Mouse (Mus musculus): ENCODE data around the gene Ap1m1.
A peak's percentile ranks its signal among the peaks of the same experiment; 100 is the strongest.

Ap1m1 gene

DNA sequence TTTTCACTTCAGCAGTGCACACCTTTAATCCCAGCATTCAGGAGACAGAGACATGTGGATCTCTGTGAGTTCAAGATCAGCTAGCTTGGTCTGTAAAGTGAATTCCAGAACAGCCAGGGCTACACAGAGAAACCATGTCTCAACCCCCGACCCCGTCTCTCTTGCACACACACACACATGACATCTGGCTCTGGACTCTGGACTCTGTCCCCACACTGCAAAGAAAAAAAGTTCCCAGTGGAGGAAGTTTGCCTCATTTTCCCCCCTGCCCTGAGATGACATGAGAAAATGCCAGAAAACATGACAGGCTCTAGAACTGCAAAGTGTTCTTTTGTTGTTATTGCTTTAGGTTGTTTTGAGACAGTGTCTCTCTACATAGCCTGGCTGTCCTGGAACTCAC, 20.0 kb downstream of the Ap1m1 start:
- DNase-seq (ENCODE audit: low spot score): no peak

DNA sequence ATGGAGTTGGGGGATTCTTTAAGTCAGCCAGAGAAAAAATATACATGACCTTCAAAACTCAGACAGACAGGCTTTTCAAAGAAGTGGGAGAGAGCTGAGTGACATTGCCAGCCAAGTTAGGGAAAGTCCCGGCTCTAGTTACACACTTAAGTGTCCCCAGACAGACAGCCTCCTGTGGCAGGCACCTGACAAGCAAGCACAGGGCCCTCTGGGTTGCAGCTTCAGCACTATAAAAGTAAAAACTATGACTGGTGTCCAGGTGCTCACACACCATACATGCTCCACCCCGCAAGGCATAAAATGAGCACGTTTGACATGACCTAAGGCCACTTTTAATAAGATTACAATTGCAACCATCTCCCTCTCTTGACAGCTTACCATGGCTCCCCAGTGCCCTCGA, 20.8 kb downstream of the Ap1m1 start:
- DNase-seq (ENCODE audit: low spot score): no peak

DNA sequence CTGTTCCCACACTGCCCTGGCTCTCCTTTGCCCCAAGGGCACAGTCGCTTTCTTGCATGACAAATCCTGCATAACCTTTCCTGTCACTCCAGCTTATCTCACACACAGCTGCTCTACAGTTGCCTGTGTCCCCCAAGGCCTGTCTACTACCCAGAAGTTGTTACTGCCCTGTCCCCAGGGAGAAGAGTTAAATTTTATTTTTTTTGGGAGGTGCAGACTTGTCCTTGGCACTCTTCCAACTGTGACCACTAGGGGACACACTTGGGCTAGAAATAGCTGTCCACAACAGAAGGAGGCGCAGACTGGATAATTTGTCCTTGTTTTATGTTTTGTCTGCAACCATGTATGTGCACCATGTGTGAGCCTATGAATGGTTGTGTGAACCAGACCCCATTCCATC, 21.2 kb downstream of the Ap1m1 start:
- peak; percentile 43 for DNase-seq (ENCODE audit: low spot score)

DNA sequence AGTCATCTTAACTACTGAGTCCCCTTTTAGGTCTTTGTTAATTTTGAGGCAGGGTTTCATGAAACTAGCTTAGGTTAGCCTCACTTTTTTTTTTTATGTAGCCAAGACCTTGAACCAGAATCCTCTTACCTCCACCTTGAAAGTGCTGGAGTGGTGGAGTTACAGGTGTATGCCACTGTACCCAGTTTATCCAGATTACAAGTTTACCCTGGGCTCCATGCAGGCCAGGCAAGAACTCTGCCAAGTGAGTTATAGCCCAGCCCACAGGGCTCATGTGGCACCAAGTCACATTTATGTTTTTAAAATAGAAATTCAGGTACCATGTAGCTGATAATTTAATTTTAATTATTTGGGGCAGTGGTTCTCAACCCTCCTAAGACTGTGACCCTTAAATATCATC, 21.6 kb downstream of the Ap1m1 start:
- DNase-seq (ENCODE audit: low spot score): no peak

DNA sequence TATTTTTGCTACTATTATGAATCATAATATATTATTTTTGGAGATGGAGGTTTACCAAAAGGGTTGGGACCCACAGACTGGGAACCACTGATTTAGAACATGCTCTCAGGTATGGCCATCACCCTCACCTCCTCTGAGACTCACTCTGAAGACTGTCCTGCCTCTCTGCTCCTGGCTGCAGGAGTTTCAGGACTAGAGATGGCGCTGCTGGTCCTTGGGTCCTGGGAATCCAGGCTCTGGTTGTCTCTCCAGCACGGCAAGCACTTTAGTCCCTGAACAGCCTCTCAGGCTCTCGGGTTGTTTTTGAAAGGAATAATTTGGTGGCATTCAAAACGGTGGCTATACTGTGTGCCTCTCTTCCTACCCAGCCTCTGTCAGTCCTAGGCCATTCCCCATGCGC, 22.1 kb downstream of the Ap1m1 start:
- no peak for DNase-seq (ENCODE audit: low spot score)

DNA sequence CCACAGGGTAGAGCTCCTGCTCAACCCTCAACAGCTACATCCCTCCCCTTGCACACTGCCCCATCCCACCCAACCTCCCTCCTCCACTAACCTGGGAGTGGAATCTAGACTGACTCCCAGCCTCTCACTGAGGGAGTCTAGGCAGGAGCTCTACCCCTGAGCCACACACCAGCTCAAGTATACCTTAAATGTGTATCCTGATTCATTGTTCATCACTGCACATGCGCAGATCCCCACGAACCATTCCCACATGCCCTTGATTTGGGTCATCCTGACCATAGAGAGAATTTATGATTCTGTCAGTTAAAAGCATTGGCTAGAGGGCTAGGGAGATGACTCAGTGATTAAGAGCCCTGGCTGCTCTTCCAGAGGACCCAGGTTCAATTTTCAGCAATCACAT, 22.9 kb downstream of the Ap1m1 start:
- DNase-seq (ENCODE audit: low spot score): no peak

DNA sequence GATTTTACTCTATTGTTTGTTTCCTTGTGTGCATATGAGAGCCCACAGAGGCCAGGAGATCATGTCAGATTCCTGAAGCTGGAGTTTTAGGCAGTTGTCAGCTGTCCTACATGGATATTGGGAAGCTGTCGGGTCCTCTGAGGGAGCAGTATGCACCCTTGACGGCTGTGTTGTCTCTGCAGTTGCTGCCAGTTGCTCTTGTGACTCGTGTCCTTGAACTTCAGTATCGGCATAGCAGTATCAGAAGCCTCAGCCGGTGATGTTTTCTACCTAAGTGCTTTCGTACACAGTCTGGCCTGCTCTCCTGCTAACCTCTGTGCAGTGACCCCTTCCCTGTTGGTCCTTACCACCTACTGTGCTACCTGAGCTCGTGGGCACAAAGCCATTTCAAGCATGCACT, 23.6 kb downstream of the Ap1m1 start:
- no peak for DNase-seq (ENCODE audit: low spot score)

DNA sequence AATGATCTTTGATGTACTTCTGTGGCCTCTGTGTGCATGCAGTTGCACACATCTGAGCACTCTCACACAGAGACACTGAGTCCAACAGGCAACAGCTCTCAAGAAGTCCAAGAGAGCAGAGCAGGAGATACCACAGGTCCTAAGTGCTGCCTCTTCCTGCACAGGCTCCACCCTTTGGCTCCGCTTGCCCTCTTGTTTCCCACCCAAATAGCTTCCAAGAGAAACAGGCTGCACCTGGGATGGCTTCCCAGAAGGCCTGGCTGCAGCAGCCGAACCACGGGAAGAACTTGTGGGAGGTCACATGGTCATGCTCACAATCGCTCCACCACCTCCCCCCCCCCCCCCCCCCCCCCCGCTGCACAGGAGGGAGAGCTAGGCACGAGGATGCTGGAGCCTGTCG, 25.5 kb downstream of the Ap1m1 start:
- DNase-seq (ENCODE audit: low spot score): peak; percentile 33

DNA sequence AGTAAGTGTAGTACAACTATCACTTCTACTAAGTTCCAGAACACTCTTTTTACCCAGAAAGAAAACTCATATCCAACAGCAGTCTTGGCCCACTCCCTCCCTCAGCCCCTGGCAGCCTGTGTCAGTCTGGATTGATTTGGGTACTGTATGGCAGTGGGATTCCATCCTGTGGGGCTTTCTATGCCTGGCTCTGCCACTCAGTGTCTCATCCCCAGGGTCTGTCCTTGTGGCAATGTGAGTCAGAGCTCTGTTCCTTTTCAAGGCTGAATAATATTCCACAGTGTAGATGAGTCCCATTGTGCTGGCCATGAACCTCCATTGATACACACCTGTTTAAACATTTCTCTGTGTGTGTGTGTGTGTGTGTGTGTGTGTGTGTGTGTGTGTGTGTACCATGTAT, 26.9 kb downstream of the Ap1m1 start:
- DNase-seq (ENCODE audit: low spot score): no peak

DNA sequence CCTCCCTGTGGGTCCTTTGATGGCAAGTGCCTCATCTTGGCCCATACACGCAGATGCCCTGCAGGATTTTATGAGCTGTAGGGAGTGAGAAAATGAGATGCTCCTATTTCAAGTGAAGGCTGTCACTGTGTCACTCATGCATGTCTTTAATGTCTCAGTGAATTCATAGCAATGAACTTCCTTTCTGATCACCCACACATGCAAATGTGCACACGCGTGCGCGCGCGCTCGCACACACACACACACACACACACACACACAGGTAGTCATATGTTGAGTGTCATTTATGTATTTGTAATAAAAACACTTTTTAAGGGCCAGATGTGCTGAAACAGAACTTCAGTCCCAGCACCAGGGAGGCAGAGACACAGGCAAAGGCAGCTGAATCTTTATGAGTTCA, 27.3 kb downstream of the Ap1m1 start:
- DNase-seq (ENCODE audit: low spot score): no peak

DNA sequence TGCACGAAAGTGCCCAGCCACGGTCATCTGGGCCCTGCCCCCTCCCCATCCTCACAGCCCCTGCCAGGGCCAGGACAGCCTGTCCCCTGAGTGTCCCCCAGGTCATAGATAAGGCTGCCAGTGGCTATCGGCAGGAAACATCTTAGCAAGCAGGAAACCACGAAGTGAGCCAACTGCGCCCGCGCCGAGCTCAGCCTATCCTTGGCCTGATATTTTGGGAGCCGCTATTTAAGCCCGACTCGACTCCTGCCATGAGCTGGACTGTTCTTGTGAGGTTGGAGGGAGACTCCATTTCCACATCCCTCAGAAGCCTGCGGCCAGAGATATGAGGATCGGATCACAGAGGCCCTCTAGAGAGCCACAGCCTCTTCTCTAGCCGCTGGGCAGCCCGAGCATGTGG, 28.5 kb downstream of the Ap1m1 start:
- peak; percentile 46 for DNase-seq (ENCODE audit: low spot score)

DNA sequence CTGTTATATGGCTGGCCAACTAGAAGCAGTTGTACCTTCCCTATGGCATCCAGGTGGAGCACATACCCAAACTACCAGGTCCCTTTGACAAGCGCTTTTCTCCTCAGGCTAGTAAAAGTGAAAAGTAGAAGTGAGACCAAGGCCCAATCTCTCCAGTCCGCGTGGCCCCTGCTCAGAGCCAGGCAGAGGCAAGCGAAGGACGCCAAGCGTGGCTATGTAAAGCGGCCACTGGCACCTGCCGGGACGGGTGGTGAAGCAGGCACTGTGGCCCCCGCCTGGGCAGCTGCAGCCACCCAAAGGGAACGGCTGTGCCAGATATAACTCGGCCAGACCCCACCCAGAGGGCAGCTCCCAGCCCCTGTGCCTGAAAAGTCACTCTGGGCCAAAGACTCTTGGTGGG, 30.8 kb downstream of the Ap1m1 start:
- DNase-seq (ENCODE audit: low spot score): no peak

DNA sequence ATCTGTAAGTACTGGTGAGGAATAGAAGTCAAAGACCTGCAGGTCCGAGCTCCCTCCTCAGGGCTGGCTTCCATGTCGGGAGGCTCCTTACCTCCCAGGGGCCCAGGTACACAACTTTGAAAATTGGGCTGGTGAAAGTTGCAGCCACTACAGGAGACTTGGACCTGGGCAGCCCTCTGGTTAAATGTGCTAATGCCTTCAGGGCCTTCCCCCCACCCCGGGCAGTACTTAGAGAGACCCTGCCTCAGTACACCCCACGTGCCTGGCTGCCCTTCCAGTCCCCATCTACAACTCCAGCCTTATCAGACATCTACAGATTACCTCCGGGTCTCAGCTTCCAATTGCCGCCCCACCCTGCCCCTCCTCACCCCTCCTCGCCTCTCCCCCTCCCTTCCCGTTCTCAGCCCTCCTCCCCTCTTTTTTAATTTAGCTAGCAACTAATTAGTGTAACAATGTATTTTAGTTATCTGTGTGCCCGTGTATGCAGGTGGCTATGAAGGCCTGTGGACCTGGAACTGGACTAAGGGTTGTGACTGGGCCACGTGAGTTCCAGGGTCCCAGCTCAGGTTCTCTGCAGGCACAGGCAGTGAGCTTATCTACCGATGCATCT, 31.3 kb downstream of the Ap1m1 start:
- DNase-seq (ENCODE audit: low spot score): no peak

DNA sequence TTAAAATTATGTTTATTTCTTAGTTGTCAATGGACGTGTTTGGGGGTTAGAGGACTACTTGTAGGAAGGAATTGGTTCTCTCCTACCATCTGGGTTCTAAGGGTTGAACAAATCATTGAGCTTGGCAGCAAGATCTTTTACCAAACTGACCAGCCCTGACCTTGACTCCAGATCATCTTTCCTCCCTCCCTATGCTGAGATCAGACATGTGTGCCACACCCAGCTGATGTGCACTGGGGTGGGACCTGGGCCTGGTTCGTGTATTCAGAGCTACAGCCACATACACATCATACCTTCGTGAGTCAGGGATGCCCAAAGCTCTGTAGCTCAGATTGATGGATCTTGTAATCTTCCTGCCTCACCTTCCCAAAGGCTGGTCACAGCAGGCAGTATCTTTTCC, 31.9 kb downstream of the Ap1m1 start:
- no peak for DNase-seq (ENCODE audit: low spot score)

DNA sequence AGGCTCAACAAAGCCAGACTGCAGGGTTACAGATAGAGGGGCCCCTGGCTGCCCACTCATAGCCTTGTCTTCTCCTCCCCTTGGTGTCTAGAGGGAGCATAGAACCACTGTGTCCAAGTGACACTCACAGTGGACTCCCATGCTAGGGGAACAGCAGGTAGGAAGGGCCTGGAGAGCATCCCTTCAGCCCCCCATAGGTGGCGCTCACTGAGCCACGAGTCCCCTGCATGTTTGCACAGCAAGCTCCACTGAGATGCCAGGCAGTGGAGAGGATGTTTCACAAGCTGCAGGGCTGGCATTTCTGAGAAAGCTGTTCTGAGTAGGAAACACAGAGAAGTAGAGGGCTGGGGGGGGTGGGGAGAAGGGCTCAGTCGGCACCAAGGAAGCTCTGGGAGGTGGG, 32.5 kb downstream of the Ap1m1 start:
- DNase-seq (ENCODE audit: low spot score): peak; percentile 73

DNA sequence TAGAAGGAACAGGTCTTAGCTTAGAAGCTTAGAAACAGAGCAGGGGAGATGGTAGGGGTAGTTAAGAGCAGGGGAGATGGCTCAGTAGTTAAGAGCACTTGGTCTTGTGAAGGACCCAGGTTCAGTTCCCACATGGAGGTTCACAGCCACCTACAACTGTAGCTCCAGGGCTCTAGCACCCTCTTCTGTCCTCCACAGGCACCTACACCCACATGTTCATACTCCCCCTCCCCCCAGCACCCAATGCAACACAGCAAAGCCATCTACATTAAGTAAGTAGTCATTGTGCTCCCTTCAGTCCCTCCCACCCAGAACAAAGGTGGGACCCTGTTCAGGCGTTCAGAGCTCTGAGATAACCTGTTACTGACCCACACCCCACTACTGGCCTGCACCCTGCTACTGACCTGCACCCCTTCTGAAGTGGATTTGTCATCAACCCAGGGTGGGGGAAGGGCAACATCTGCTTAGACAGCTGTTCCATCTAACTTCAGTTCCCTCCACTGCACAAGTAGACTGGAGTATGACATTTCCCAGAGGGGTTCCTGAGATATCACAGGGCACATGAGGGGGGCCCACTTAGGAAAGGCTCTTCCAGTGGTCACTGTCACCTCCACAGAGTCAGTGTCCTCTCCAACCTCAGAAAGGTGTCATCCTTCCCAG, 33.4 kb downstream of the Ap1m1 start:
- no peak for DNase-seq (ENCODE audit: low spot score)

DNA sequence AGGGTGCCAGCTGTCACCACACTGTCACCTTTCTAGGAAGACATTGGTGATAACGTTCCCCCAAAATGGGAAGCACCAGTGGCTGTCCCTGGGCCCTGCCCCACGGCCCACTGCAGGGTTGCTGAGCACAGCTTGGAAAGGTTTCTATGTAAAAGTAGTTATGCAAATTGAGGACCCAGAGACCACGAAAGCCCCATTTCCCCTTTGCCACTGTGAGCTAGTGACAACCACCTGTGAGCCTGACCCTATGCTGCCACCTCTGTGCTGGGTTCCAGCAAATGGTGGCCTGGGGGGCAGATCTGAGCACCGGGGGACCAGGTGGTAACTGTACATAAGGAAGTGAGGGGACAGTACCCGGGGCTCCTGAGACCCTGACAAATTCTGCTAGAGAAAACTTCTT, 34.0 kb downstream of the Ap1m1 start:
- DNase-seq (ENCODE audit: low spot score): no peak

DNA sequence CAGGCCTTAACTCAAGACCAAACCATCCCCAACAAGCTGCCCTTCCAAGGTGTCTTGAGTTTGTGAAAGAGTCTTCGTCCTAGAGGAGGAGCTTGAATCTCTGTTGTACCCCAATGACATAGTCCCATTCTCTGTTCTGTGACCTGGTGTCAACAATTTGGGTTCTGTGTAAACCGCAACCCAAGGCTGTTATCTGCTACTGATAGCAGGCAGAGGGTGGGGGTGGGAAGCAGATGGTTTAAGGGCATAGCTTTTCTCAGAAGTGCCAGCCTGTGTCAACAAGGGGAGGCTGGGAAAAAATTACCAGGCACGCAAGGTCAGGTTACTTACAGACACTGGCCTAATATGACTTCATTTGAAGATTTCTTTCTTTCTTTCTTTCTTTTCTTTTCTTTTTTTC, 37.4 kb downstream of the Ap1m1 start:
- no peak for DNase-seq (ENCODE audit: low spot score)

DNA sequence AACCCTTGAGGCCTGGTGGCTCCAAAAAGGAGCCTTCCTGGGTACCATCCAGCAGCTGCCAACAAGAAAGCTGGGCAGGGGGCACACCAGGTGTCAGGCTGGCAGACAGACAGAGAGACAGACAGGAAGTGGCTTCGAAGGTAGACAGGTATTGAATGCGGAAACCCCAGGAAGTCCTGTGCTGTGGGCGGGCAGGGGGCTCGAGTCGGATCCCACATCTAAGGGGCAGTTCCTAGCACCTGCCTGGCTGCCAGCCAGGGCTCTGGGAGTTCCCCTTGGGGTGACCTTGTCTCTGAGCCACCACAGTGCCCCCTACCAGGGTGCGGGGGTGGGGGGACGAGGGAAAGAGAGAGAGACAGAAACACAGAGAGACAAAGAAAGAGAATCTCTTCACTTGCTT, 39.3 kb downstream of the Ap1m1 start:
- DNase-seq (ENCODE audit: low spot score): no peak

DNA sequence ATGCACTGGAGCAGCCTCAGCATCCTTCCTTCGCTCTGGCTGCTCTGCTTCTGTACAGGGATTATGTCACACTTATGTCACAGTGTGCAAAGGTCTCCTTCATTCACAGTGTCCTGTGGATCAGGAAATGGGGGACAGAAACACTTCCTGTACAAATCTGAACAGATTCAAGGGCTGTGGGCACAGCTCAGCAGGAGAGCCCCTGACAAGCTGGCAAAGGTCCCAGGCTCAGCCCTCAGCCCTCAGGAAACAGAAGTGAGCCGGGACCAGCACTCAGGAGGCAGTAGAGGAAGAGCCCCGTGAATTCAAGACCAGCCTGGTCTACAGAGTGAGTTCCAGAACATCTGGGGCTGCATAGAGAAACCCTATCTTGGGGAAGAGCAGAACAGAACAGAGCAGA, 41.8 kb downstream of the Ap1m1 start:
- DNase-seq (ENCODE audit: low spot score): no peak

DNA sequence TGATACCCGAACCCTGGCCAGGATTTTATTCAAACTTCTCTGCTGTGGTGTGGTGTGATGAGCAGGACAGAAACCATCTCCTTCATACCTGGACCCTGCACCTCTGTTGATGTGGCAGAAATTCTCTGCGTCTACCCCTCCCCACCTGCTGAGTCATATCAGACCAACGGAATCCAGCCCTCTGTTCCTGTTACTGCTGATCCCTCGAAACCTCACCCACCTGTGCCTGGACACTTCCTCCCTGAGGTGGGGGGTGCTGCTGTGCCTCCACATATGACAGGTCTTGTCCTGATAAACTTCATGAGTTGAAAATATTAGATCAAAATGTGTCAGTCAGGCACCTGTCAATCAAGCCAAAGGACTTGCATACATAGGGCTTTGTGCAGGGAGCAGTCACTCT, 45.5 kb downstream of the Ap1m1 start:
- DNase-seq (ENCODE audit: low spot score): no peak

DNA sequence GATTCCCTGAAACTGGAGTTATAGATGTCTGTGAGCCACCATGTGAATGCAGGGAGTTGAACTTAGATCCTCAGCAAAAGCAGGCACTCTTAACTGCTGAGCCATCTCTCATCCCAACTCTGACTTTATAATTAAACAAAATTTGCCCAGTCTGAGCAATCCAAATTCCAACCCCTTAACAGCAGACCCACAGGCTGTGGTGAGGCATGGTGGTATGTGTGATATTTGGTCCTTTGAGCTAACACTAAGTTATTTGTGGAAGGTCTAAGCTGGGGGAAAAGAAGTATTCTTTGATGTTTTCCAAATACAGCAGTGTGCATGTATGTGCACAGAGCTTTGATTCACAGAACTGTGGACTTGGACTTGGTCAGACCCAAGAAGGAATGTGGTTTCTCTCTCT, 49.2 kb downstream of the Ap1m1 start:
- DNase-seq (ENCODE audit: low spot score): no peak

DNA sequence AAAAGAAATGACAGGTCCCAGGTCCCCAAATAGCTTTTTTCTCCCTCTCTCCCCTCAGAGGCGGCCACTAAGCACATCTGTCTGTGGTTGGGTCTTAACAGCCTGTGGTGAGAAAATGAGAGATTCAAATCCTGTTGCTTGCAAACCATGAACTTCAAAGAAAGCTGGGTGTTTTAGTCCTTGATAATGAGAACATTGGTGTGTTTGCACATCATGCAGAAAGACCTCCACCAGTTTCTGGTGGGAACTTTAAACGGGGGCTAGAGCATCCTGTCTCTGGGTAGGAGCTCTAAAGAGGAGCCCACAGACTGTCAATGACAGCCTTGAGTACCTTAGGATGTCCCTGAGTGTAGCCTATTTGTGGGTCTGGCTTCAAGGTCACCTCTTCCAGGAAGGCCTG, 51.3 kb downstream of the Ap1m1 start:
- DNase-seq (ENCODE audit: low spot score): no peak

DNA sequence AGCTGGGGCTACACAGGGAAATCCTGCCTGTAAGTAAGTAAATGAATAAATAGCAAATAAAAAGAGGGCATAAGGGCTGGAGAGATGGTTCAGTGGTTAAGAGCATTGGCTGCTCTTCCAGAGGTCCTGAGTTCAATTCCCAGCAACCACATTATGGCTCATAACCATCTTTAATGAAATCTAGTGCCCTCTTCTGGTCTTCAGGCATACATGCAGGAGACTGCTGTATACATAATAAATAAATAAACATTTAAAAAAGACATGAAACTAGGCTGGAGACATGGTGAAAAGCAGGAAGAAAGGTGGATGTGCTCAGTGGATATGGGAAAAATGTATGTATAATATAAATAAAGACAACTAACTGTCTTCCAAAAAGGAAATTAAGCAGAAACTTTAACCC, 53.5 kb downstream of the Ap1m1 start:
- DNase-seq (ENCODE audit: low spot score): no peak

DNA sequence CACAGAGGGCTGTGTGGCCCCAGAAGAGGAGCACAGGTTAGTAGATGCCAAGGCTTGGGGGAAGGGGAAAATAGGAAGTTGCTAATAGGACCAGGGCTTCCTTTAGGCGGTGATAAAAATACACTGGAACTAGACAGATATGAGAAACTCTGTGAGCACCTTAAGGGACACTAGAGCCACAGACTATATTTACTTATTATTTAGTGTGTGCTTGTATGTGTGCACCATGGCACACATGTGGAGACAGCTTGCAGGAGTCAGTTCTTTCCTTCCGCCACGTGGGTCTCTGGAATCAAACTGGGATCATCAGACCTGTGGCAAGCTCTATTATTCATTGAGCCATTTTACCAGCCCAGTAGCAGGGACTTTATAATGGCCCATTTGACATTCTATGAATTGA, 55.3 kb downstream of the Ap1m1 start:
- no peak for DNase-seq (ENCODE audit: low spot score)
